Mouse (Mus musculus) bone marrow macrophage, adult 2 months (primary cell): Measurements from ENCODE around the gene Rab31.

ENCODE experiments used
- CTCF ChIP-seq: IDR thresholded peaks from 2 replicates; pipeline ENCODE4 v1.5.1; 2012; ENCODE audit warnings: low read depth, mild to moderate bottlenecking, low read length, moderate library complexity
- POLR2A ChIP-seq: IDR thresholded peaks from 2 replicates; pipeline ENCODE4 v1.6.1; 2012; ENCODE audit warnings: mild to moderate bottlenecking, low read depth, low read length, borderline replicate concordance

DNA sequence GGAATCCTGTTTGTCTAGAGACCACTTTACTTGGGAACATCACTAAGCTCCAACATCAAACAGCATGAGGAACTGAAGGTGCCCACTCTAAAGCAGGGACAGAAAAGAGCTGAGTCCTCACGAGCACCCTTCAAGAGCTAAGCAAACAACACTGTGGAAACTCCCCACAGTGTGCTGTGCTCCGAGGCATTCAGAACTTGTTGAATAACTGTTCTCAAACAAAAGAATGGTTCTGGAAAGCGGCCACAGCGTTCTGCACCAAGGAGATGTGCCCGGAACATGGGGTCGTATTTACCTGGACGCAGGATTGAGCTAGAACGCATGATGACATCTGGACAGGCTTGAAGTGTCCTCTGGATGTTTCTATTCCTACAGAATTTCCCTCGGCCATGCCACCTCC is 114.6 kb downstream of the Rab31 start:
- TF ChIP-seq CTCF (no peak), POLR2A (no peak)
